Mouse (Mus musculus) layer of hippocampus, adult 9-10 months (tissue): ENCODE data around the gene Tsc22d3.
"Not testable (repeated sequence)": the region's sequence is repeated elsewhere in the genome, so short reads cannot be mapped to it uniquely, and the experiment has no call there.

Experiments used
- DNase-seq: peaks from one replicate; pipeline ENCODE4 v3.0.0; 2022; ENCODE audit warnings: low spot score

The Tsc22d3 gene

GRCm38 (mm10) chrX:140565759-140566158, 34.7 kb downstream of the Tsc22d3 start:
- DNase-seq: no peak

DNA sequence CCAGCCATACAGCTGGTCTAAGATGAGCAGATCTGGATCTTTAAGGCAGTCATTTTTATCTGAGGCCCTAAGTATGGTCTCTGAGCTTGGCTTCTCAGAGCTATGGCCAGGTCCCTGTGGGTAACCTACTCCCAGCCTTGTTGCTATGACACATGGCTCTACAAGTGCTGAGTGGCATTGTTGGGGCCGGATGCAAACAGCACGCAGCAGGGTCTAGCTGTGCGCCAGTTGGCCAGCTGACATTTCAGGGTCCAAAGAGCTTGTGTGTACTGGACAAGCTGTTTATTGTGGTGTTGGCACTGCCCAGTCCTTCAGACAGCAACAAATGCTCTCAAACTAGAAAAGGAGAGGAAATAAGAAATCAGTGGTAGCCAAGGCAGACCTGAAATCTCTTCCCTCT, 35.2 kb downstream of the Tsc22d3 start:
- DNase-seq: no peak

DNA sequence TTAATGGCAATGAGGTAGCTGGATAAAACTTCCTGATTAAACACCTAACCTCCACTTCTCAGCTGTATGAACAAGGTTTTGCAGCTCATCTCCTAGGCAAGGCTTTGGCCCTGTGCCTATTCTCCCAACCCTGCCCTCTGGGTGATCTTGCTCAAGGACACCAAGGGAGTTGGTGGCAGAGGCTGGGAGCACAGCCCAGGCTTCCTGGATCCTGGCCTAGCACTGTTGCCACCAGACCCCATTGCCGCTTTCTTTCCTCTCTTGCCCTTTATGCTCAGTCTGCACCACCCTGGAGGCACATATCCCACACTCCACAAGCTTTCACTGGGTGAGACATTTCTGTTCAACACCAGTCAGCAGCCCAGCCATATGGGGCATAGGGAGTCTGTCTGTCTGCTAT, 35.7 kb downstream of the Tsc22d3 start:
- no peak for DNase-seq

GRCm38 (mm10) chrX:140558176-140558844, 42.1 kb downstream of the Tsc22d3 start:
- no peak for DNase-seq

DNA sequence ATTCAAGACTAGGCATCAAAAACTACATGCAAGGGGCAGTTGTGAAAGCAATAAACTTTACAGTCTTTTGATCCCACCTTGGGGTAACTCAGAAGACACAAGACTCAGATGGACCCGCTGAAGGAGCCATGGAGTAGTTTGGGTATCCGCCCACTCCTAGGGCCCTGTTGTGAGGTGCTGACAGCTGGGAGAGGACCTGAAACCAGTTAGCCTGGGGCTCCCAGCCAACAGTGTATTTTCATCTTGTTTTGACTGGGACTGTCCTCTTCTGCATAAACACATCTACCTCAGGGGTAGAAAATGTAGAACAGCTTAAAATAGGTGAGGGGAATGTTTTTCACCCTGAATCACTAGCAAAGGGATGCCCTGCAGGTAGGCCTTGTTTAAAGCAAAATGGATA, 44.5 kb downstream of the Tsc22d3 start:
- DNase-seq: no peak

DNA sequence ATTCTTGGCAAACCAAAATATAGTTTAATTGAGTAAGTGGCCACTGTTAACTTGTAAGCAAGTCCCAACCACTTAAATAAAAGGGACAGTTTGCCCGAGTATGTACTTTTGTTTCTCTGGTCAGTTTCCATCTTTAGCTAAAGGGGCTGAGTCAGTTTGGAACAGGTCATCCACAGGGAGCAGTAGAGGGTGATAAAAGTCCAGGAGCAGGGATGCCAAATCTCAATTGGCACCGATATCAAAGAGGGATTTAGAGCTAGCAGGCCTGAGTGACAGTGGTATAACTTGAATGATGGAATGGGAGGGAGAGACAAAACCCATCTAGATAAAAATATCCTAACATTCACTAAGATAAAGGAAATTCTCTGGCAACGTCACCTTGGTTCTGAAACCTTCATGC, 45.0 kb downstream of the Tsc22d3 start:
- DNase-seq: no peak

DNA sequence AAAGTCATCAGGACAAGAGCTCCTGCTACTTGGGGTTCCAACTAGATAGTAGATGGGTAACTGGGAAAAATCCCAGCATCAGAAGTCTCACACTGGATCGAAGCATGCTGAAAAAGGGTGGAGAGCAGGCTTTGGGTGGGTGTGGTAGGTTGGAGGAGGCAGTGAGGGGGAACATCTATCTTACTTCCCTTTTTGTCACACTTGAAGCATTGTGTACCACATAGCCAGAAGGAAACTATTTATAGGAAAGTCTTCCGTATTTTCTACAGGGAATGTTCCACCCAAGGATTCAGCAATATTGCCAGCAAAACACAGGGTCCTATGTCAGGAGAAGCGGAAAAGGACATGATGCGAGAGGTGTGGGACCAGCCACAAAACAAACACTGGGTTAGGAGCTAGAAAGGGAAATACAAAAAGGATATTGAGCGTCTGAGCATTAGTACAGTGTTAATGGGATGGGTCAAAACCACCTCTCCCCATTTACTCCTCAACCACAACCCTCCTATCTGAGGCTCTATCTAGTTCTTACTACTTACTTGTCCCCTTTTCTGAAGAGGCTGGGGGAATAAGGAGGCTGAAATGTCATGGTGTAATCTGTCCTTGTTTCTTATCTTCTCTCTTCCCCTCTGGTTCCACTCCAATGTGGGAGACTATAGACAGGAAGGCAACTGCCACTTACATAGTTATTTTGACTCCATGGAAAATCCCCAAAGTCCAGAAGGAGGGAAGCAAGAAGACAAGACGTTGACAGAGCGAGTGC, 52.6 kb downstream of the Tsc22d3 start:
- DNase-seq: no peak

GRCm38 (mm10) chrX:140544737-140545136, 55.7 kb downstream of the Tsc22d3 start:
- peak; percentile 40 for DNase-seq

DNA sequence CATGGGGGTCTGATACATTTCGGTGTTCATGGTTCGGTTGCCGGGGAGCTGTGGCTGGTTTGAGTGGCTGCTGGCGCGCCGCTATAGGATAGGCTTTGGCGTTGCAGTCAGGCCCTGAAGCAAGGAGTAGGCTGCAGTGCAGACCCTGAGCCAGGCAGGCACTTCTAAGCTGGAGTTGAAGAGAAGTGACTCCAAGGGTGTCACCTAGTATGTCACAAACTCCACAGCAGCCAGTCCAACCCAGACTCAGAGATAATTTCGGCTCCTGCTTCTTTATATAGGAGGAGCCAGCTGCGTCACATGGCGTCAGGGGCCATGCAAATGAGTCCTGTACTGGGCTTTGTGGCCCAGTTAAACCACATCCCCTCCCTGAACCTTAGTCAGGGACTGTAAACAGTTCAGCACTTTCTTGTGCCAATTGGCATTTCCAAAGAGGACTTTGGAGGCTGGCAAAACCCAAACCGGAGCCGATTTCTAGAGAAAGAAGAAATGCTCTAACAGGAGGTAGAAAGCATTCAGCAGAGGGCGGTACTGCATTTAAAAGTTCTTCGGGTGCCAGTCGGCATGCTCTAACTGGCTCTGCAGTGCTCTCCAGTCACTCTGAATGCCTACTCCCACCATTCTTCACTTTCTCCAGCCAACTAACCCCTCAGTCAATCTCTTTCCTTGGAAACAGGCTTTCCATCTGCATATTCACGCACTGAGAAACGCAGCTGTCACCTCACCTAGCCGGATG, 57.4 kb downstream of the Tsc22d3 start:
- DNase-seq: peak; percentile 60

DNA sequence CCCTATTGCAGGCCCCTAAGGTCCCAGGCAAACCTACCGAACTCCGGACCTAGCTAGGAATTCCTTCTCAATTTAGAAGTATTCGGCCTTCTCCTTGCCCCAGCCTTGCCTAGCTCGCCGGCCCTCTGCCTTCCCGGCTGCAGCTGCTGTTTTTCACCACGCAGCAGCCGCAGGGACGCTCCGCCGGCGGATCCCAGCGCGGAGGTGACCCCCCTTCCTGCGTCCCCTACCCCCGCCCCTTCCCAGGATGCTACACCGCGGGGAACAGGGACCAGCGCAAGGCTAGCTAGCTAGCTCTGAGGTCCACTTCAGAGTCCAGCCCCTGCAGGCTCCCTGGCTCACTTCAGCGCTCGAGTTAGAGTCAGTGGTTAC, 58.0 kb downstream of the Tsc22d3 start:
- no peak for DNase-seq

- no peak for DNase-seq
These were observed 58.6 kb downstream of the Tsc22d3 start for GRCm38 (mm10) chrX:140541711-140542473.

- DNase-seq: no peak
These were observed 59.9 kb downstream of the Tsc22d3 start for GRCm38 (mm10) chrX:140540500-140541114.

DNA sequence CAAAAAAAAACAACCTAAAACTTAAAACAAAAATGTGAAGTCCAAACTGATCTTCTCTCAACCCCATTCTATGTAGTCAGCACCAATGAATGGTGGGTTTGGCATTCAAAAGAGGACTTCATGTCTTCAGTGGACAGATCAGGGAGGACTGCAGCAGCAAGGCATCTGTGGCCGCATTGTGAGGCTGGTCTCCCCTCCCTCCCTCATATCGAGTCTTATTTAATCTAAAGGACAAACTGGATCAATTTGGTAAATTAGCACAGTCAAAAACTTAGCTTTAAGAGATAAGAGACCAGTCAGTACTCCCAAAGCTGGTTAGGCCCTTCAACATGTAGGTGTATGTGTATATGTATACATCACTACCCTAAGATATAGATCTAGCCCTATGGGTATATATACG, 60.6 kb downstream of the Tsc22d3 start:
- DNase-seq: not testable (repeated sequence)

DNA sequence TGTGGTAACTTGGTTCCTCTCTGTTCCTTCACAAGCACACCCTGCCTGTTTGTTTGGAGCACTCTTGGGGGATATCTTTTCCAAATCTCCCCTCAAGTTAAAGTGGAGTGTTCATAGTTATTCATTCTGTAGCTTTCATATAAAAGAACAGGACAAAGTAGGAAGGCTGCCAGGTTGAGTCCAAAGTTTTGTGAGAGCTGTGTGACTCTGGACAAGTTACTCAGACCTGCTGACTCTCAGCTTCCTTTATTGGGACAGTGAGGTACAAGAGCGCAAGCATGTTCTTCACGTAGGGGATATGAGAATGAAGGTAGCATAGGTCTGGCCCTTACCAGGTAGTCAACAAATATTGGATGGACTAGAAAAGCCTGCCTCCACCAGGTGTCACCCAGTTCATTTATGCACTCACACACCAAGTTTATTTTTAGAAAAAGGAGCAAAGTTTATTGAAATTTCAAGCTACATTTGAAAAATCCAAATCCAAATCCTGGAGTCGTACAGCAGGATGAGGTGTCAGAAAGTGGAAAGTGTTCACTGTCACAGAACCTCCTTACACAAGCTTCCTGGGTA, 61.3 kb downstream of the Tsc22d3 start:
- no peak for DNase-seq

DNA sequence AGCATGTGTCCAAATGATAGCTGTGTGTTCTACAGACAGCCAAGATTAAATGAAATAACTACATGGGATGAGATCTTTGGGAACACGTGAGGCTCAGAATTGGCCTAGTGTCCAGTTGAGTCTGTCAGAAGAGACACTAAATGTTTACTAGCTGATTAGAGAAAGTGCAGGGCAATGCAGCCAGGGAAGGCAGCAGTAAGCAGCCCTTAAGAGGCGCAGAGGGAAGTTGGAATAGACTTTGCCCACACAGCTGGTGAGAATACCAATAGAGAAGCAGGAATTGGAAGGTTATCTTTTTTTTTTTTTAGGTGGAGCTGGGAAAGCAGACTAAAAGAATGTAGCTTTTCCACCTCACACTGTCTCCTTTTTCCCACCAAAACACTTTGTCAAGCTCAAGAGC, 61.8 kb downstream of the Tsc22d3 start:
- DNase-seq: no peak

GRCm38 (mm10) chrX:140537662-140538061, 62.8 kb downstream of the Tsc22d3 start:
- DNase-seq: no peak

DNA sequence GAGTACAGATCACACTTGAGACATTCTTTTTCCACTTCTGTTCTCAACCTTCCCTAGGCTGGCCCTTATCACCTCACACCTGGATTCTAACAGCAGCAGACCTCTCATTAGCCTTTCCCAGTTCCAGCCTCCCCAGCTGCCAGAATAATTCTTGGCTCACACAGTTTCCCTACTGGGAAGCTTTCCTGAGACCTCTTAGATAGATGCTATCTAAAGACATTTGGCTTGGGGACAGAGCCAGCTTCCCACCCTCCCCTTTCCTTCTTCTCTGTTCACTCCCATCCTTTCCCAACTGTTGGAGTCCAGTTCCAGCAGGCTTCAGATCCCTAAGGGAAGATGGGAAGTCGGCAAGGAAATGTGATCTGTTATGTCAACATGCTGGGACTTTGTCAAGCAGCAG, 65.0 kb downstream of the Tsc22d3 start:
- DNase-seq: no peak

DNA sequence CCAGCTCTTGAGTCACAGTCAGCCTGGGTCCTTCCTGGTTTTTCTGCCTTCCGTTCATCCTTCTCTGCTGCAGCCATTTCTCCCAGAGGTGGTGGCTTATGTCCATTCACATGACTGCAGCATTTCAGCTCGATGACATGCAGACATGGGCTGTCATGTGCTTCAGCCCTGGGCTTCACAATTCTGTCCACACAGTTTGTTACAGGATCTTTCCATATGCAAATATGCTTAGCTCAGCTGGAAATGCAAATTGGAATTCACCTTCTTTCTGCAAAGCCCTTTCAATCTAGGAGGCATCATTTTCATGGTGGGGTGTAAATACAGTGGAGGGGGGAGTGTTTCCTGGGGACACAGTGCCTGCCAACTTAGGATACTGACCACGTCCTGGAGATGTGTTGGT, 66.2 kb downstream of the Tsc22d3 start:
- DNase-seq: no peak

GRCm38 (mm10) chrX:140532325-140532724, 68.1 kb downstream of the Tsc22d3 start:
- DNase-seq: no peak

GRCm38 (mm10) chrX:140531356-140531755, 69.1 kb downstream of the Tsc22d3 start:
- DNase-seq: no peak

DNA sequence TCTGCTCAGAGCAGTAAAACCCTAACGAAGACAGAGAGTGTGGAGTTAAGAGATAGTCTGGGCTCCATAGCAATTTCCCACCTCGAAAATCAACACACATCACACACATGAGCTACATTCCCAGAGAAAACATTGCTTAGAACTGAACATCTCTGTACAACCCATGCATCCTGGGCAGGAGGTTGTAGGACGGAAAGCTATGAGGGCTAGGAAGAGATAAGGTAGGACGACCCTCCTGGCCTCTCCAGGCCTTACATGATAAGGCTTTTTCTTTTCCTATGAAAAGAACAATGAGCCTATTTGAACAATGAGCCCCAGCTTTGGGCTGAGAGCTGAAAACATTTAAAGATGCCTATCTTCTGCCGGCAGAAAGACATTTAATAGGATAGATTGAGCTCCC, 69.8 kb downstream of the Tsc22d3 start:
- DNase-seq: no peak
